Mouse (Mus musculus) skeletal muscle tissue, adult 2 months (tissue): ENCODE results near the gene Bag6.
A peak's percentile ranks its signal among the peaks of the same experiment; 100 is the strongest.
"Not testable (repeated sequence)": the region's sequence is repeated elsewhere in the genome, so short reads cannot be mapped to it uniquely, and the experiment has no call there.

Experiments
- DNase-seq: peaks from one replicate; pipeline ENCODE4 v3.0.0-alpha.2; 2012; ENCODE audit warnings: low read depth, low spot score

Bag6 gene

GRCm38 (mm10) chr17:35111774-35112173, 23.2 kb upstream of the Bag6 start:
- no peak for DNase-seq

GRCm38 (mm10) chr17:35115046-35116019, 19.6 kb upstream of the Bag6 start, which contains the start of gene Ly6g5b:
Gene Ly6g5b, minus strand, starts transcription at chr17:35115428.
- DNase-seq, result no peak

- peak; percentile 32 for DNase-seq
Measured at GRCm38 (mm10) chr17:35120745-35121142, 14.2 kb upstream of the Bag6 start.

DNA sequence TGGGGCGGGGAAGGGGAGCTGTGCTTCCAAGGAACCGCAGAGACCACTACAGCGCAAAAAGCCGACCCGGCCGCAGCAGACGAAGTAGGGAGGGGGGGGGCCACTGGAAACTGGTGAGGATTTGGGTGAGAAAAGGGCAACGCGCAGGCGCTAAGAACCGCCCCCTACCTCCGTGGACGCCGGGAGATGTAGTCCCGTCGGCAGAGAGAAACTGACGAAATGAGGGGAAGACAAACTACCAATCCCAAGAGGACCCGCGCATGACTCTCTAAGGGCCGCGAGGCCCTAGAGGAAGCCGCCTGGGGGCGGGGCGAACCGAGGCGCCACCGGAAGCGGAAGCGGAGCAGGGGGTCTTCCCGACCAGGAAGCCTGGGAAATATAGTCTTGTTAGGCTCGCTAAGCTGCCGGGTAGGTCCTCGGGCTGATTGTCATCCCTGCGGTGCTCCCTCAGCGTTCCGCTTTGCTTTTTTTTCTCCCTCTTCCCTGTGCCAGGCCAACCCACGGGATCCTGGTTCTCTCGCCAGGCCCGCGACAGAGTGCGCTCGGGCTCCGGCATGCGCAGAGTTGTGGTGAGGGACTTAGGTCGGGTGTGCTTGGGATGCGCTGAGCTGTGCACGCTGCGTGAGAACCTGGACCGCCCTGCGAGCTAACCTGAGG, 13.7 kb upstream of the Bag6 start, which contains the start of gene Gpank1:
Gene Gpank1, plus strand, starts transcription at position 313 of the 657 bp plus-strand sequence.
- peak; percentile 98 for DNase-seq

GRCm38 (mm10) chr17:35121871-35122303, 13.1 kb upstream of the Bag6 start, which contains the start of gene Csnk2b:
Gene Csnk2b, minus strand, starts transcription at chr17:35122053.
- DNase-seq, result peak; percentile 40

GRCm38 (mm10) chr17:35123287-35123686, 11.7 kb upstream of the Bag6 start:
- DNase-seq, result not testable (repeated sequence)

- not testable (repeated sequence) for DNase-seq
Measured at GRCm38 (mm10) chr17:35124261-35124896, 10.6 kb upstream of the Bag6 start.

DNA sequence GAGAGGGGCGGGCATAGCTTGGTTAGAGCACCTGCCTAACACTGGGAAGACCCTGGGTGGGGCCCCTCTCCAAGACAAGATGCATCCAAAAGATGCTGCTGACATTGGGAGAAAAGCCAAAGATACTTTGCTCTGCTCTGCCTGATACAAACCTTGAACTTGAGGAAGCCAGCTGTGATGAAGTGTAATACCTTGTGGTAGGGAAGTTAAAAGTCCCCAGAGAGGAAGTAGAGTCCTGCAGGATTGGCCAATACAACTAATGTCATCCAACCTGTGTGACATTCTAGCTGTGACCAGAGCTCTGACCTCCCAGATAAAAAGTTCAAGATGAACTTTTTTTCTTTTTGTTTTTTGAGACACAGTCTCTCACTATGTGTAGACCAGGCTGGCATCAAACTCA, 9.9 kb upstream of the Bag6 start:
- DNase-seq, result no peak

GRCm38 (mm10) chr17:35125578-35125977, 9.4 kb upstream of the Bag6 start:
- no peak for DNase-seq

DNA sequence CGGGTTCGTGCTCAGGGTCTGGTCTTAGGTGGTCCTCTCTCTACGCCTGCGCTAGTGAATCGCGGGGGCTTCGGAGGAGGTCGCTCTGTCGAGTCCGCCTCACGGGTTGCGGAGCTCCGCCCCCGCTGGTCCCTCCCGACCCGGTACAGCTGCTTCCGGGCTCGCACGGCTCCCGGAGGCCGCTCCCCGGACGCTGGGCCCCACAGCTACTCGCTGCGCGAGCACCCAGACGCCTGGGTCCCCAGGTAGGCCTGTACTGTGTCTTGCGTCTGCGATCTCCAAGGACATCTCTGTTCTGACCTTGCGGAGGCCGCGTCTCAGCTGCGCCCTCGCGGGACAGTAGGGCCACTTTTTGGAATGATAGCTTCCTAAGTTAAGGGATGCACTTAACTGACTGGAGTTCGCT, 8.8 kb upstream of the Bag6 start, which contains the start of gene D17H6S53E:
Gene D17H6S53E, plus strand, starts transcription at position 168 of the 406 bp plus-strand sequence.
- DNase-seq, result peak; percentile 60

DNA sequence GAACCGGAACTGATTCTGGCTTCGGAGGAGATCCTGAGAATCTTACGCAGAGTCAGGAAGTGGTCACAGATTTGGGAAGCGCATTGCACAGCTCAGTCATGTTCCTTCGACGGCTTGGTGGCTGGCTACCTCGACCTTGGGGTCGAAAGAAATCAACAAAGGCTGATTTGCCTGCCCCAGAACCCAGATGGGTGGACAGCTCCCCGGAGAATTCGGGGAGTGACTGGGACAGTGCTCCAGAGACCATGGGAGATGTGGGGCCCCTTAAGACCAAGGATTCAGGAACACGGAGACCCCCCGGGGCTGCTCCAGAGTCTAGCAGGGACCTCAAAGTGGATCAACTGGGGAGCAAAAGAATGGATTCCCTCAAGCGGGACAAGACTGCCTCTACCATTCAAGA, 8.0 kb upstream of the Bag6 start:
- no peak for DNase-seq

DNA sequence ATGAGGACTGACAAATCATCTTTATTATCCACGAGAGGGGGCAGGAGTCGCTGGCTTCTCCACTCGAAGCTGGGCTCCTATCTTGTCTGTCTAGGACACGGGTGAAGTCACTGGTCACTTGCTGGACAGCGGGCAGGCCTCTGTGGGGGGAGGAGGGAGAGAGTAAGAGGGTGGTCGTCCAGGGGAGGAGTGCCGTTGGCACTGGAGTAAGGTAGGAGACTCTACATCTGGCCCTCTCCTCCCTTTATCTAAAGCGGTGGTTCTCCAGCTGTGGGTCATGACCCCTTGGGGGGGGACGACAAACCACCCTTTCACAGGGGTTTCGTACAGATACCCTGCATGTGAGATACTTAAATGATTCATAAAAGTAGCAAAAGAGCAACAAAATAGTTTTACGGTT, 6.0 kb upstream of the Bag6 start:
- no peak for DNase-seq

DNA sequence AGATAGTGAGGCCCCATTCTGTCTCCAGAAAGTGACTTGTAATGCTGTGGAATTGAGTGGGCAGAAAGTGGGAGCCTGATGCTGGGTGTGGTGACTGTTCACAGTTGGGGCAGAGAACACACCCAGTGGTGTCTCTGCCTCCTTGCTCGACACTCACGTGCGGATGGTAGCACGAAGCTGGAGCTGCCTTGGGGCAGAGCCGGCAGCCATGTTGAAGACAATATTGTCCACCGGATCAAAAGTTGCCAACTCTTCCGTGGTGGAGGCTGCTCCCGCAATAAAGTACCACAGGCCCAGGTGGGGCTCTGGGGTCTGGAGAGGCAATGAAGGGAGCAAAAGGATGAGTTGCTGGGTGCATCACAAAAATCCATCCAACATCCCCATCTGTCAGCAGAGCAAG, 3.9 kb upstream of the Bag6 start:
- no peak for DNase-seq

- no peak for DNase-seq
Measured at GRCm38 (mm10) chr17:35131500-35132173, 3.3 kb upstream of the Bag6 start, which contains the start of gene Apom. Gene Apom, minus strand, starts transcription at chr17:35132050.

GRCm38 (mm10) chr17:35132174-35132560, 2.8 kb upstream of the Bag6 start:
- no peak for DNase-seq

GRCm38 (mm10) chr17:35133517-35133916, 1.5 kb upstream of the Bag6 start:
- DNase-seq, result no peak

DNA sequence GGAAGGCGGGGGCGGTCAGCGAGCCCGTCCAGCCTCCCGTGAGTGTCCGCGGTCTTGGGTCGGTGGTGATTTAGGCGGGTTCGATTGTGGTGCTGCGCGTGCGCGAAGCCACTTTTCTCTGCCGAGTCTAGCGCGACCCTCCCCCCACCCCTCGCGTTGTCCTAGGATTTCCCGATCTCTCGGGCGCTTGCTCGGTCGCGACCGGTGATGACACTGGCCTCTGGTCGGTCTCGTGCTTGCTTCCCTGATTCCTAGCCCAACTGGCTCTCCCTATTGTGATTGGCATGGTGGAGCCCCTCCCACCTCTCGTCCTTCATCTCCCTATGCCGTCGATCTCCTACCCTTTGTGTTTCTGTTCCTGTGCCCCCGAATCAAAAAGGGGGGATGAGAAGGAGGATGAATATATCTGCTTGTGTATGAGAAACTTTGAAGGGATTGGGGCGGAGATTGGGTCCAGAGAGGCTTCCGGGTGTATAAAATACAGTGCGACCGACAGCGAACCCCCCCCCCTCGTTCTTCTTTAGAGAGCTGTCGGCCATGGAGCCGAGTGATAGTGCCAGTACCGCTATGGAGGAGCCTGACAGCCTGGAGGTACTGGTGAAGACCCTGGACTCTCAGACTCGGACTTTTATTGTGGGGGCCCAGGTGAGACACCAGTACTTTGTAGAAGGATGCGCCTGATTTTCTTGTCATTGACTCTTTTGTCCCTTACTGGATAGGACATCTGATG, 778 bp downstream of the Bag6 start:
- no peak for DNase-seq

DNA sequence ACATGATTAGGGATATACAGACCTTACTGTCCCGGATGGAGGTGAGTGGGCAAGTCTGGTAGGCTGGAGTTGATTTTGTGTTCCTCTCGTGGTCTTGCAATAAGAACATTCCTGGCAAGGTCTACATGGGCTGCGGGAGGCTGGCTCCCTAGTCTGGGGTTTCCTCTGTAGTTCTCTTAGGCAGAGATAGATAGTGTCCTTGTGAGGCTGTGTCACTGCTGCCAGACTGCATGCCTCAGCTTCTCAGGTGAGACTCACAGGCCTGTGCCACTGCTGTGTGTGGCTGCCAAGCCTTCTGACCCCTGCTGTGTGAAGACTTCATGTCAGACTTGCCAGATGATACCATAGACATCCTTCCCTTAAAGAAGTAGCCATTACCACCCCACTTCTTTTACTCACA, 4.3 kb downstream of the Bag6 start:
- DNase-seq, result no peak

GRCm38 (mm10) chr17:35140490-35140996, 5.6 kb downstream of the Bag6 start:
- DNase-seq, result no peak

DNA sequence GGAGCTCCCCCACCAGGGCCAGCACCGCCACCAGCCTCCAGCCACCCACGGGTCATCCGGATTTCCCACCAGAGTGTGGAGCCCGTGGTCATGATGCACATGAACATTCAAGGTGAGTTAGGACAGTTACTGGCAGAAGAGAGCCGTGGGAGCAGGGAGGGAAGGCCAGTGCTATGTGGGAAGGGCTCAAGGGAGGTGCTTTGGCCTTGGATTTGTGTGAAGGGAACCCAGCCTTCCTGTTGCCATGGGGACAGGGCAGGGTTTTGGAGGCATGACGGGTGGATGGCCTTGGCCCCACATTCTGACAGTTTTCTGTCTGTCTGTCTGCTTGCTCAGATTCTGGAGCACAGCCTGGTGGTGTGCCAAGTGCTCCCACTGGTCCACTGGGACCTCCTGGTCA, 7.0 kb downstream of the Bag6 start:
- no peak for DNase-seq
